Mouse (Mus musculus) brain, embryonic 18.5 days (tissue): ENCODE measurements at regions not wholly inside any gene's neighbourhood (a gene's known extent, or its start where the extent isn't known, plus 50 kb on each side); places are given as distances from the start of the nearest gene placed in this dataset.

Source experiments
- DNase-seq: peaks from one replicate; pipeline ENCODE4 v3.0.0-alpha.2; 2012; ENCODE audit warnings: low read depth, low spot score

GRCm38 (mm10) chr5:118494649-118495477 is 65.6 kb upstream of the Med13l start:
- no peak for DNase-seq

GRCm38 (mm10) chr5:118495478-118495760 is 65.1 kb upstream of the Med13l start:
- DNase-seq, result no peak

- DNase-seq, result no peak
These were observed 58.9 kb upstream of the Med13l start for GRCm38 (mm10) chr5:118501624-118502023.

GRCm38 (mm10) chr5:118502991-118503390 is 57.5 kb upstream of the Med13l start:
- DNase-seq, result no peak

GRCm38 (mm10) chr5:118504170-118504569 is 56.3 kb upstream of the Med13l start:
- no peak for DNase-seq

GRCm38 (mm10) chr5:118504926-118505325 is 55.6 kb upstream of the Med13l start:
- DNase-seq, result no peak

- no peak for DNase-seq
These were observed 50.6 kb upstream of the Med13l start for GRCm38 (mm10) chr5:118509871-118510270.
